Mouse (Mus musculus) kidney, adult 2 months (tissue): Measurements from ENCODE around the gene Hamp2. TPM values are rescaled to one million over a fixed set of nuclear protein-coding genes. Genes with fewer than 3 reads are reported as not detected.
"Not testable (repeated sequence)": the region's sequence is repeated elsewhere in the genome, so short reads cannot be mapped to it uniquely, and the experiment has no call there.

ENCODE experiments used
- DNase-seq: peaks from one replicate; pipeline ENCODE4 v3.0.0; 2021
- H3K27ac ChIP-seq: fragments of 200-500 bp; 2 replicates; pipeline ENCODE4 v1.5.1; 2012; ENCODE audit warnings: low read depth, low read length, control low read depth, inconsistent platforms; ENCODE audit not compliant: insufficient read depth
- H3K27me3 ChIP-seq: fragments of 200-500 bp; replicated peaks from 2 replicates; pipeline ENCODE4 v1.6.1; 2012; ENCODE audit warnings: mild to moderate bottlenecking, moderate library complexity, low read length, inconsistent platforms; ENCODE audit not compliant: control insufficient read depth, insufficient read depth
- H3K36me3 ChIP-seq: fragments of 200-500 bp; 2 replicates; pipeline ENCODE4 v1.6.1; 2012; ENCODE audit warnings: mild to moderate bottlenecking, moderate library complexity, low read length, inconsistent platforms; ENCODE audit not compliant: control insufficient read depth, insufficient read depth
- H3K4me1 ChIP-seq: fragments of 200-500 bp; 2 replicates; pipeline ENCODE4 v1.6.1; 2011; ENCODE audit warnings: low read length; ENCODE audit not compliant: control insufficient read depth, insufficient read depth
- H3K4me3 ChIP-seq: fragments of 200-500 bp; 2 replicates; pipeline ENCODE4 v1.5.1; 2011; ENCODE audit warnings: mild to moderate bottlenecking, low read depth, low read length, control low read depth; ENCODE audit not compliant: insufficient read depth
- CTCF ChIP-seq: fragments of 200-500 bp; conservative IDR thresholded peaks from 2 replicates; pipeline ENCODE4 v1.5.1; 2011; ENCODE audit warnings: low read depth, mild to moderate bottlenecking, control low read depth, low read length, moderate library complexity, mixed read lengths; ENCODE audit not compliant: insufficient read depth, insufficient read length
- POLR2A ChIP-seq: fragments of 200-500 bp; IDR thresholded peaks from one replicate; pipeline ENCODE4 v1.6.1; 2011; ENCODE audit warnings: low read depth, low read length, control low read depth
- WGBS: fragments of 180-500 bp; shearing (Covaris S2); methylation state at CpG from one replicate; pipeline ENCODE4 v1.1.7; 2018; 5-methylcytosine and 5-hydroxymethylcytosine counted together
- polyA plus RNA-seq: library from polyadenylated mRNA; depleted of rRNA; stranded (reverse); fragments of >200 nt; gene quantifications from 2 replicates; pipeline ENCODE4 v1.2.3, GENCODE M21; 2012

Gene Hamp2
- polyA plus RNA-seq, 1 experiment = not detected

DNA sequence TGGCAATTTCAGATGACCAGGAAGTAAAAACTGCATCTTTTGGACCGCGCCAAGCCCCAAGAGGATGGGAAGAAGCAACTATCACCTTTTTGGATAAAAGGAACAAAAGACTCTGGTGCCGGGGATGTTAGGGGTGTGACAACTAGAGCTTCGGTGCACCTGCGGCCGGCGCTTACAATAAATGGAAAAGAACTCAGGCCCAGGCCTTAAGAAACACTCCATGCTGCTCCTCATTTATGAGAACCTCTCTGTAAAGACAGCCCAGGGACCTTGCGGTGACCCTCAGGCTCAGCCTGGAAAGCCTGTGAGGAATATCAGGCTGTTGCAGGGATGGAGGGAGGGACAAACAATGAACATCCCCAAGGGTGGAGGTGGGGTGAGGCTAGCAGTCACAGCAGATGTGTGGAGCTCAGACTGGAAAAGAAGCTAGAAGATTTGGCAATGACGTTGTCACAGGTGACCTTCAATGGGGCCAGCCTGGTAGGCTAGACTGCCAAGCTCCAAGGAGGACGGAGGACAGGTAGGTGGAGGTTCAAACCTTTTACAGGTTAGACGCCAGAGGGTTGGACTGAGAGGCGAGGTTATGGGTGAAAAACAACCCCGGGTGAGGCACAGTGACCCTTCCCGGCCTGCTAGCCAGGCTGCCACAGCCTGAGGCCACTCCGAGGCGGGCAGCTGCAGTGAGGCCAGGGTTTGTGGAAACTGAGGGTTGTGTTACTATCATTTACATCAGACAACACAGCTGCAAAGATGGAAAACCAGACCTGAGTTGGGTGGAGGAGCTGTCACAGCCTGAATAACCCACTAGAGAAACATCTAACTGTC is 28.2 kb upstream of the Hamp2 start:
- Histone ChIP-seq H3K27me3 (no peaks in the 10 kb centered on the region), H3K27ac (no peak overlapping the region), H3K4me3 (no peak overlapping the region), H3K4me1 (no peaks in the 10 kb centered on the region), H3K36me3 (peaks cover 4% of the 10 kb centered on the region)
- TF ChIP-seq POLR2A = no peak
- no peak for TF ChIP-seq CTCF
- no peak for DNase-seq
- WGBS = 86% methylated on average over 16 of the region's 16 CpGs

DNA sequence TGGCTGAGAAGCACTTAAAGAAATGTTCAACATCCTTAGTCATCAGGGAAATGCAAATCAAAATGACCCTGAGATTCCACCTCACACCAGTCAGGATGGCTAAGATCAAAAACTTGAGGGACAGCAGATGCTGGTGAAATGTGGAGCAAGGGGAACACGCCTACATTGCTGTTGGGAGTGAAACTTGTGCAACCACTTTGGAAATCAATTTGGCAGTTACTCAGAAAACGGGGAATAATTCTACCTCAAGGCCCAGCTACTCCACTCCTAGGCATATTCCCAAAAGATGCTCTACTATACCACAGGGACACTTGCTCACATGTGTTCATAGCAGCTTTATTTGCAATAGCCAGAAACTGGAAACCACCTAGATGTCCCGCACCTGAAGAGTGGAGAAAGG is 25.4 kb upstream of the Hamp2 start:
- H3K4me3 ChIP-seq, H3K27me3 ChIP-seq, H3K27ac ChIP-seq, DNase-seq, H3K4me1 ChIP-seq, H3K36me3 ChIP-seq: not testable (repeated sequence)
- 76% methylated on average over 3 of the region's 3 CpGs for WGBS

DNA sequence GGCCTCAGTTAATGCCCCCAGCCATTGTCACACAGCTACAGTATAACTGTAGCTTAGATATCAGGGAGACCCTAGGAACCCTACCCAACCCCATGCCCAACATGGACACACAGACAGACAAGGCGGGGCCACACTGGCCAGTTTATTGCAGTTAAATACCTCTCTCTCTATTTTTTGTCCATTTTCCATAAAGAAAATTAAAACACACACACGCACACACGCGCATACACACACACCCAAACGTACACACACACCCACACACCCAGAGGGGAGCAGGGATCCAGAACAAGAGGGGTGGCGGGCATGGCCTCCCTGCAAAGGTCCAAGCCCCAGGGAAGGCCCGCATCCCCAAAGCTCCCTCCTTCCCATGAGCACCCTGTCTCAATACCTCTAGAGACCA is 21.4 kb upstream of the Hamp2 start:
- 95% methylated on average over 7 of the region's 7 CpGs for WGBS
- peaks cover 2% of the 10 kb centered on the region for H3K36me3 ChIP-seq
- no peaks in the 10 kb centered on the region for H3K27me3 ChIP-seq
- H3K4me3 ChIP-seq = no peak overlapping the region
- H3K27ac ChIP-seq = no peak overlapping the region
- no peaks in the 10 kb centered on the region for H3K4me1 ChIP-seq
- DNase-seq = no peak
- TF ChIP-seq POLR2A (no peak), CTCF (no peak)

DNA sequence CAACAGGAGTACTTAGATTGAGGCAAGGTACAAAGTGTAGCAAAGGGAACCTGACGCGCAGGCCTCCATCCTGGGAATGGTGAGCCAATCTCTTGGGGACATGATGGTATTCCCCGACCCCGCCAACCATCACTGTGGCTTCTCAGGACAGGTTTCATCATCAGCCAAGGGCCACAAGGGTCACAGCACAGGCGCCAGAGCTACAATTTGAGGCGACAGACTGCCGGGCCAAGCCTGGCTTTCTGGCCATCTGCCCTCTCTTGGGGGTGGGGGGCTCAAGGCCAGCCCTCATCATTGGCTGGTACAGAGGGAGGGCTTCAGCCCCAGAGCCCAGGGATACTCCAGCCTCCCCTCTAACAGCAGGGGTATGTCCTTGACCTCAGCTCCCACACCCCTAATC is 21.0 kb upstream of the Hamp2 start:
- H3K4me1 ChIP-seq, DNase-seq, H3K36me3 ChIP-seq, H3K27me3 ChIP-seq, H3K4me3 ChIP-seq, H3K27ac ChIP-seq: not testable (repeated sequence)
- 83% methylated on average over 7 of the region's 7 CpGs for WGBS

DNA sequence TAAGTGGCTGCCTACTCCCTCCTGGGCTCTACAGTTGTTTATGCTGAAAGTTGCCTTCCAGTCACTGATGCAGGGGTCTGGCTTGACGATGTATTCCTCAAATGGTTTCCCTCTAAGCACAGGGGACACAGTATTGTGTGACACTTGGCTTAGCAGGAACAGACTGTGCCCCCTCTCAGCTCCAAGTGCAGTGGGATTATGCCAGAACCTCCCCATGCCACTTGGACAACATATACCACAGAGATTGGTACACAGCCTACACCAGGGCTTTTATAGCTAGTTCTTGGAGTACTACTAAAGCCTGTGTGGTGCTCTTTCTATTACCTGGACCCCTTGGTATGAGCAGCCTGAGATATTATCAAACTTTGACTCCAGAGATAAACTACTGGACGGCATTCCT is 20.2 kb upstream of the Hamp2 start:
- not testable (repeated sequence) for H3K36me3 ChIP-seq, H3K4me3 ChIP-seq, H3K27ac ChIP-seq, DNase-seq, H3K27me3 ChIP-seq, H3K4me1 ChIP-seq
- 71% methylated on average over 2 of the region's 2 CpGs for WGBS

DNA sequence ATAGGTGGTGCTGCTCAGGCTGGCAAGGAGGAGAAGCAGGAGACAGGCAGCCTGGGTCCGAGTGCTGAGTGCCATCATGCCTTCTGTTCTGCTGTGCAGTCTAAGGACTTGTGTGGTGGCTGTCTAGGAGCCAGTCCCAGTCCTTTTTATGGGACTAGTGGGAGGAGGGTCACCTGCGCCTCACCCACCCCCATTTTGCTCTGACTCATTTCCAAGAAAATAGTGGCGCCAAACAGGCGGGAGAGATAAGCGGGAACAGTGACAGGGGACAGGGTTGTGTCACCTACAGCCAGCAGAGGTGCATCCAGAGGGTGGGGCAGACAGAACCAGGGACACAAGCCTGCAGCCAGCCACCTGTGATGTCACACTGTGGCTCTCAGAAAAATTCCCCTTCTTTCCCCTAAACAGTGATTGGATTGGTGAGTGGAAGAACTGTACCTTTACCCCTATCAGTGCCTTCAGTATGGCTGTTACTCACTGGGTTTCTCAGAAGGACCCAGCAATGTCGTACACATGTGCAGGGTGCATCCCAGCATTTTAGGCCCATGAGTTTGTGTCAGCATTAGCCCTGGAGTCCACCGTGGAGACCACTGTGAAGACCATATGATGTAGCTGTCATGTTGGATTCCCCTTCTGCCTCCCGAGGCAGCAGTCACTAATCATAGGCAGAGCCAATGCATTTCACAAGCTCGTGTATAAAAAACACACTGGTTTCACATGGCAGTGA is 19.6 kb upstream of the Hamp2 start, which contains the start of gene Hamp:
TSS of gene Hamp (minus strand) at position 124 of the 727 bp plus-strand sequence.
- no peak for TF ChIP-seq CTCF
- TF ChIP-seq POLR2A = no peak
- Histone ChIP-seq H3K4me1 (no peaks in the 10 kb centered on the region), H3K36me3 (peaks cover 2% of the 10 kb centered on the region), H3K4me3 (no peak within 1 kb of the TSS), H3K27ac (no peak within 1 kb of the TSS), H3K27me3 (no peaks in the 10 kb centered on the region)
- no peak for DNase-seq
- WGBS = 63% methylated on average over 9 of the region's 9 CpGs

DNA sequence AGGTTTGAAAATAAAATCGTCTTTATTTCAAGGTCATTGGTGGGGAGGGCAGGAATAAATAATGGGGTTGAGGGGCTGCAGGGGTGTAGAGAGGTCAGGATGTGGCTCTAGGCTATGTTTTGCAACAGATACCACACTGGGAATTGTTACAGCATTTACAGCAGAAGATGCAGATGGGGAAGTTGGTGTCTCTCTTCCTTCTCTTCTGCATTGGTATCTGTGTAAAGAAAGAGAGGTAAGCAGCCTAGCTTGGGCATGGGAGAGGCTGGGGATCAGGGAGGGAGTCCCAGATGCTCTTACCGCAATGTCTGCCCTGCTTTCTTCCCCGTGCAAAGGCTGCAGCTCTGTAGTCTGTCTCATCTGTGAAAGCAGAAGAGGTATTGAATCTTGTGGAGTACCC is 17.9 kb upstream of the Hamp2 start:
- not testable (repeated sequence) for H3K27me3 ChIP-seq, DNase-seq, H3K4me3 ChIP-seq, H3K36me3 ChIP-seq, H3K4me1 ChIP-seq, H3K27ac ChIP-seq
- WGBS = 46% methylated on average over 3 of the region's 3 CpGs

DNA sequence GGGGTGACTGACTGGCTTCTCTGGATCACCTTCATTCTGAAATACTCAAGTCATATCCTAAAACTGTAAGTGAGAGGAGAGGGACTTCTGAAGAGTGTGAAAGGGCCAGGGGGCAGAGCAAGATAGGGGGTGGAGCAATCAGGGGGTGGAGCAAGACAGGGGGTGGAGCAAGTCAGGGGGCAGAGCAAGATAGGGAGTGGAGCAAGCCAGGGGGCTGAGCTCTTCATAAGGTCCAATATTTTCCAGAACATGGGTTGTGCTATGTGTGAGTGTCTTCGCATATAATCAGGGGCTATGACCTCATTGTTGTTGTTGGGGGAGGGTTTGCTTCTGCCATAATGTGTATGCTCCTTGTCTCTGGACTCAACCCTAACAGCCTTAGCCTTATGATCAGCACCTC is 15.6 kb upstream of the Hamp2 start:
- H3K4me3 ChIP-seq, DNase-seq, H3K27me3 ChIP-seq, H3K36me3 ChIP-seq, H3K27ac ChIP-seq, H3K4me1 ChIP-seq: not testable (repeated sequence)
- WGBS = 77% methylated on average over 1 of the region's 1 CpGs

DNA sequence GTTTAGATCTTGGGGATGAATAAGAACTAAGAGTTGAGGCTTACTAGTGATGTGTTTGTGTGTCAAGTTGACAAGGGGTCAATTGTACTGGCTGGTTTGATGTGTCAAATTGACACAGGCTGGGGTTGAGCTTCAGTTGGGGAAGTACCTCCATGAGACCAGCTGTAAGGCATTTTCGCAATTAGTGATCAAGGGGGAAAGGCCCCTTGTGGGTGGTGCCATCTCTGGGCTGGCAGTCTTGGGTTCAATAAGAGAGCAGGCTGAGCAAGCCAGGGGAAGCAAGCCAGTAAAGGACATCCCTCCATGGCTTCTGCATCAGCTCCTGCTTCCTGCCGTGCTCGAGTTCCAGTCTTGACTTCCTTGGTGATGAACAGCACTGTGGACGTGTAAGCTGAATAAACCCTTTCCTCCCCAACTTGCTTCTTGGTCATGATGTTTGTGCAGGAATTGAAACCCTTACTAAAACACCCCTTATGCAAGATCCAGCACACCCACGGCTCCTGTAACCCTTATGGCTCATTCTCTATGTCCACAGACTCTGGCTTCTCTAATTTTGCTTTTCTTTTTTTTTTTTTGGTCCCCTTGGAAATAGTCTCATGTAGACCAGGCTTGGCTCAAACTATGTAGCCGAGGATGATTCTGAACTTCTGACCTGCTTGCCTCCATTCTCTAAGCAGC is 11.1 kb upstream of the Hamp2 start:
- not testable (repeated sequence) for DNase-seq, H3K27me3 ChIP-seq, H3K36me3 ChIP-seq, H3K4me1 ChIP-seq, H3K27ac ChIP-seq, H3K4me3 ChIP-seq
- 51% methylated on average over 6 of the region's 6 CpGs for WGBS
